Mouse (Mus musculus) neural tube, embryonic 11.5 days (tissue): ENCODE results near the gene Nsf. TPM values are rescaled to one million over a fixed set of nuclear protein-coding genes. Genes with fewer than 3 reads are reported as not detected.
"Not testable (repeated sequence)": the region's sequence is repeated elsewhere in the genome, so short reads cannot be mapped to it uniquely, and the experiment has no call there.

ENCODE experiments used
- ATAC-seq: fragments of 200-750 bp; cut with Nextera tagmentation; 2 replicates; pipeline ENCODE4 v1.8.0; 2017; ENCODE audit warnings: moderate number of reproducible peaks, mild to moderate bottlenecking, moderate TSS enrichment, moderate library complexity; ENCODE audit not compliant: insufficient read depth, low FRiP score, low TSS enrichment
- DNase-seq: peaks from one replicate; pipeline ENCODE4 v3.0.0-alpha.2; 2015; ENCODE audit warnings: low spot score
- H3K27ac ChIP-seq: fragments of 300-500 bp; sonication (generic); 2 replicates; pipeline ENCODE4 v1.5.1; 2014; ENCODE audit warnings: low read depth, mild to moderate bottlenecking, low read length
- H3K27me3 ChIP-seq: fragments of 300-500 bp; sonication (generic); 2 replicates; pipeline ENCODE4 v1.6.1; 2014; ENCODE audit warnings: mild to moderate bottlenecking, low read length, mixed read lengths; ENCODE audit not compliant: control insufficient read depth, insufficient read depth
- H3K36me3 ChIP-seq: fragments of 300-500 bp; sonication (generic); 2 replicates; pipeline ENCODE4 v1.6.1; 2014; ENCODE audit warnings: mild to moderate bottlenecking, low read length, moderate library complexity, mixed read lengths; ENCODE audit not compliant: control insufficient read depth, insufficient read depth
- H3K4me1 ChIP-seq: fragments of 300-500 bp; sonication (generic); 2 replicates; pipeline ENCODE4 v1.6.1; 2014; ENCODE audit warnings: low read length, mixed read lengths; ENCODE audit not compliant: control insufficient read depth, insufficient read depth
- H3K4me2 ChIP-seq: fragments of 300-500 bp; sonication (generic); 2 replicates; pipeline ENCODE4 v1.6.1; 2014; ENCODE audit warnings: low read depth, mild to moderate bottlenecking, moderate library complexity
- H3K4me3 ChIP-seq: fragments of 300-500 bp; sonication (generic); 2 replicates; pipeline ENCODE4 v1.5.1; 2014; ENCODE audit warnings: low read depth, low read length
- H3K9ac ChIP-seq: fragments of 300-500 bp; sonication (generic); 2 replicates; pipeline ENCODE4 v1.6.1; 2014; ENCODE audit warnings: mild to moderate bottlenecking, low read length
- H3K9me3 ChIP-seq: fragments of 300-500 bp; sonication (generic); 2 replicates; pipeline ENCODE4 v1.6.1; 2016; ENCODE audit warnings: low read length; ENCODE audit not compliant: control insufficient read depth
- WGBS: fragments of 180-500 bp; shearing (Covaris S2); extraction: QIAGEN DNeasy Blood & Tissue Kit; methylation state at CpG from one replicate; pipeline ENCODE4 v1.1.7; 2014; 5-methylcytosine and 5-hydroxymethylcytosine counted together
- polyA plus RNA-seq: library from polyadenylated mRNA; unstranded; fragments of >200 nt; fragmentation: Nextera tagmentation; extraction: Ambion mirVana; gene quantifications from 2 replicates; pipeline ENCODE4 v1.2.1, GENCODE M21; 2014

The Nsf gene
- 65.4 and 68.1 TPM in 2 replicates for polyA plus RNA-seq

DNA sequence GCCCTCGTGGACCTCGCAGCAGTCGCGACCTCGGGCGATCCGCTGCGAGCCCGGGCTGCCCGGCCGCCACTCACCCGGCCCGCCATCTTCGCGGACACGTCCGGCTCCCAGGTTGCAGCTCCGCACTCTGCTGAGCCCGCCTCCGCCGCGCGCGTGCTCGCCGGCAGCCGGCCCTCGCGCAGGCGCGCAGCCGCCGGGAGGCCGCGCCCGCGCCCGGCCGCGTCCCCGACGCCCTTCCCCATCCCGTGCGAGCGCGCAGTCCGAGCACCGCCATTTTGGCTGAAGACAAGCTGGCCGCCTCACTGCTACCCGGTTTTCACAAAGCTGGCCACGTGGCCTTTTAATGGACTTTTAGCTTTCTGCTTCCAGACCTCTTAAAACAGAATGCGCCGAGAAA, at the start of gene Nsf:
Gene Nsf, minus strand, starts transcription at position 161 of the 397 bp plus-strand sequence.
- peak within 1 kb of the TSS; percentile 91 for H3K9ac ChIP-seq
- WGBS = under 1% methylated on average over 47 of the region's 53 CpGs
- H3K36me3 ChIP-seq = no peaks in the 10 kb centered on the region
- H3K4me3 ChIP-seq = peak within 1 kb of the TSS; percentile 87
- peak within 1 kb of the TSS; percentile 50; the same call in 1 of the 2 replicates for H3K27ac ChIP-seq
- peak; percentile 92 for DNase-seq
- no peaks in the 10 kb centered on the region for H3K27me3 ChIP-seq
- H3K4me1 ChIP-seq = 0 out of 2 replicates have a peak, but pooled peaks cover 3% of the 10 kb centered on the region
- H3K9me3 ChIP-seq = no peaks in the 10 kb centered on the region
- peak; percentile 93 for ATAC-seq
- peak within 1 kb of the TSS; percentile 58 for H3K4me2 ChIP-seq

DNA sequence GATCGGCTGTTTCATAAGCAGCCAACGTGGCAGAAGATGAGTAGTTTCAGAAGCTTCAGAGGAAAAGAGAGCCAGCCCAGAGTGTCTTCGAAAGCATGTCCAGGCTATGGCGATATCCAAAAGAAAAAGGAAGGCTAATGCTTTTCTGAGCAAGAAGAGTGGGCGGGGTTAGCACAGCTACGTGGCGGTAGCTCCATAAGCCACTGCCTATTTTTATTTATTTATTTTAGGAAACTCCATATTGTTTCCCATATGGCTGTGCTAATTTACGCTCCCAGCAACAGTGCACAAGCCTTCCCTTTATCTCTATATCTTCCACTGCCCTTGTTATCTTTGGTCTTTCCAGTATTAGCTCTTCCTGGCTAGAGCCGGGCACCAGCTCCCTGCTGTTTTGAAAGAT, 49.5 kb upstream of the Nsf start:
- H3K9me3 ChIP-seq = no peaks in the 10 kb centered on the region
- no peaks in the 10 kb centered on the region for H3K36me3 ChIP-seq
- H3K4me1 ChIP-seq = no peaks in the 10 kb centered on the region
- ATAC-seq (no peak), DNase-seq (no peak)
- no peak overlapping the region for H3K9ac ChIP-seq
- WGBS = 84% methylated on average over 9 of the region's 9 CpGs
- no peaks in the 10 kb centered on the region for H3K27me3 ChIP-seq
- H3K27ac ChIP-seq = no peak overlapping the region
- H3K4me2 ChIP-seq = no peak overlapping the region
- no peak overlapping the region for H3K4me3 ChIP-seq

DNA sequence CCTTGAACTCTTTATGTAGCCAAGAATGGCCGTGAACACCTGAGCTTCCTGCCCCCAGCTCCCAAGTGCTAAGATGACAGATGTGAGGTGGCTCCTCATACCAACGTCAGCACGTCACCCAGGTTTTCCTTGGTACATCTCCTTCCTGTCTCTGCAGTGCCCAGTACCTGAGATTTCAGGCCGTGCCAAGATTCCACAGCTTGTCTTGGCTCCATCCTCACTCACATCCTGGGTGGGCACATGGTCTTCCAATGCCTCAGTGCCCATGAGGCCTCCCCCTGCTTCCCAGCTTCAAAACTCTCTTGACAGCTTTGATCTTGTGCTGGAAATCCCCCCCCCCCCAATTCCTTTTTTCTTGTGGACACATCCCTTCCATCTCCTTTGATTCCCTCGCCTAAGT, 48.3 kb upstream of the Nsf start:
- Histone ChIP-seq H3K4me2 (no peak overlapping the region), H3K27me3 (no peaks in the 10 kb centered on the region), H3K9me3 (no peaks in the 10 kb centered on the region), H3K9ac (no peak overlapping the region), H3K36me3 (no peaks in the 10 kb centered on the region), H3K4me3 (no peak overlapping the region), H3K27ac (no peak overlapping the region), H3K4me1 (no peaks in the 10 kb centered on the region)
- DNase-seq (no peak), ATAC-seq (no peak)
- 89% methylated on average over 5 of the region's 5 CpGs for WGBS

DNA sequence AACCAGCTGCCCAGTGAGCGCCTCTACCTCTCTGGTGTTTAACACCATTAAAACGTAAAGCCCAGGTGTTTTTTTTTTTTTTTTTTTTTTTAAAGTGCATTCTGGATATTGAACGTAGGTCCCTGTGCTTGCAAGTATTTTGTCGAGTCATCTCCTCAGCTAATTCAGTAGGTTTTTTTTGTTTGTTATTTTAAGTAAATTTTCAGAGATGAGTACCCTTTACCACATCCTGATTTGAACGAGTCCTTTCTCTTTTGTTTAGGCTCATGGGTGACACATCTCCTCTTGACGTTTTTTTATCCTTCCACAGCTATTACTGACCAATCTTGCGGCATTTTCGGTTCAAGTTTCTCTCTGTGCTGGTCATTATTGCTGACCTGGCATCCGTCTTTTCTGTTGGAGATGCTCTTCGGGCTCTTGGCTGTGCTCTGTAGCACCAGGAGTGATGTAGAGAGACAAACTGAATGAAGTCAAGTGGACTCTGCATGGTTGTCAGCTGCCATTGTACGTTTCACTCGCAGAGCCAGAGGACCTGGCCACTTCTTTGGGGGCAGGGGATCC, 47.6 kb upstream of the Nsf start:
- Histone ChIP-seq H3K36me3 (no peaks in the 10 kb centered on the region), H3K4me2 (no peak overlapping the region), H3K9ac (no peak overlapping the region), H3K27ac (no peak overlapping the region), H3K9me3 (no peaks in the 10 kb centered on the region), H3K4me3 (no peak overlapping the region), H3K27me3 (no peaks in the 10 kb centered on the region), H3K4me1 (no peaks in the 10 kb centered on the region)
- DNase-seq (no peak), ATAC-seq (no peak)
- 85% methylated on average over 12 of the region's 12 CpGs for WGBS

GRCm38 (mm10) chr11:104000667-104001394, 47.0 kb upstream of the Nsf start:
- Histone ChIP-seq H3K4me3 (no peak overlapping the region), H3K4me2 (no peak overlapping the region), H3K4me1 (no peaks in the 10 kb centered on the region), H3K27ac (no peak overlapping the region), H3K9me3 (no peaks in the 10 kb centered on the region), H3K9ac (no peak overlapping the region), H3K36me3 (no peaks in the 10 kb centered on the region), H3K27me3 (no peaks in the 10 kb centered on the region)
- no peak for DNase-seq
- 72% methylated on average over 9 of the region's 9 CpGs for WGBS
- ATAC-seq = no peak

GRCm38 (mm10) chr11:103998737-103999136, 44.9 kb upstream of the Nsf start:
- Histone ChIP-seq H3K36me3 (no peaks in the 10 kb centered on the region), H3K4me3 (no peak overlapping the region), H3K4me2 (no peak overlapping the region), H3K9ac (no peak overlapping the region), H3K4me1 (no peaks in the 10 kb centered on the region), H3K9me3 (no peaks in the 10 kb centered on the region), H3K27ac (no peak overlapping the region), H3K27me3 (no peaks in the 10 kb centered on the region)
- ATAC-seq = no peak
- 71% methylated on average over 5 of the region's 5 CpGs for WGBS
- DNase-seq = no peak

DNA sequence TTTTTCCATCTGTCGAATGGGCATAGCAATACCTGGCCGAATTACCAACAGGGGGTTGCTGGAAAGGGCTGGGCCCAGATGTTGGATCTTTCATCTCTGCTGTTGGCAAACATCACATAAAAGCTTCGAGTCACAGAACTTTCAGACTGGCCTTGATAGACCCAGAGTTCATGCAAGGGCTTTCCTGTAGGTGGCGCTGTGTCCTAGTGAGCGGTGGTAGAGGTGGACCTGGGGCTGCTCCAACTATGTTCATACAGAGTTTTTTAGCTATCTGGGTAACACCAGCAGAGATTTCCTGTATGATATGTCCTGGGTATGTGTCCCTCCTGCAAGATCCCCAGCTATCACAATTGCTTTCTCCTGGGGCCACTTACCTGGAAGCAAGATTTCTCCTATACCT, 43.5 kb upstream of the Nsf start:
- H3K9ac ChIP-seq = no peak overlapping the region
- H3K27me3 ChIP-seq = no peaks in the 10 kb centered on the region
- no peak overlapping the region for H3K4me3 ChIP-seq
- H3K9me3 ChIP-seq = no peaks in the 10 kb centered on the region
- H3K4me1 ChIP-seq = no peaks in the 10 kb centered on the region
- no peaks in the 10 kb centered on the region for H3K36me3 ChIP-seq
- H3K4me2 ChIP-seq = no peak overlapping the region
- H3K27ac ChIP-seq = no peak overlapping the region
- DNase-seq (peak; percentile 73), ATAC-seq (no peak)
- WGBS = 12% methylated on average over 5 of the region's 5 CpGs

- no peak overlapping the region for H3K27ac ChIP-seq
- no peak overlapping the region for H3K4me3 ChIP-seq
- H3K9me3 ChIP-seq = no peaks in the 10 kb centered on the region
- no peaks in the 10 kb centered on the region for H3K4me1 ChIP-seq
- H3K27me3 ChIP-seq = no peaks in the 10 kb centered on the region
- no peak overlapping the region for H3K4me2 ChIP-seq
- no peak overlapping the region for H3K9ac ChIP-seq
- 79% methylated on average over 4 of the region's 4 CpGs for WGBS
- DNase-seq = no peak
- no peaks in the 10 kb centered on the region for H3K36me3 ChIP-seq
- no peak for ATAC-seq
Measured at GRCm38 (mm10) chr11:103992638-103993037, 38.8 kb upstream of the Nsf start.

DNA sequence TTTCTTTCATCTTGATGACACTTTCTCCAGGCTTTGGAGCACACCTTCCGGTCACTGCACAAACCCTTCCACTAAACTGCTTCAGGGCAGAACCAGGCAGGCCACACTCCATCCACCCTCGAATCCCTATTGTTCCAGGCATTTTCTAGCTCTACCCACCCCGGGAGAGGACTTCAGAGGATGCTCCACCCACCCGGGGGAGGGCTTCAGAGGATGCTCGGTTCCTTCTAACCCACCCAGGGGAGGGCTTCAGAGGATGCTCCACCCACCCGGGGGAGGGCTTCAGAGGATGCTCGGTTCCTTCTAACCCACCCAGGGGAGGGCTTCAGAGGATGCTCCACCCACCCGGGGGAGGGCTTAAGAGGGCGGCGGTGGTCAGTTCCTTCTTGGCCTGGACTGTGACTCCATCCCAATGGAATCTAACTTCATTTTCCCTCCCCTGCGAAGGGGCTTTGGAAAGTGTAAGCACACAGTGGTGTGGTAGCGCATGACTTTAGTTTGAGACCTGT, 36.2 kb upstream of the Nsf start:
- not testable (repeated sequence) for H3K4me1 ChIP-seq, H3K4me2 ChIP-seq, H3K9ac ChIP-seq, H3K36me3 ChIP-seq, H3K27ac ChIP-seq, H3K4me3 ChIP-seq, H3K27me3 ChIP-seq, H3K9me3 ChIP-seq
- WGBS = 14% methylated on average over 12 of the region's 12 CpGs
- ATAC-seq (peak; percentile 71), DNase-seq (peak; percentile 23)
